Mouse (Mus musculus) forebrain, embryonic 13.5 days (tissue): ENCODE measurements around the gene Bcas3. TPM values are rescaled to one million over a fixed set of nuclear protein-coding genes. Genes with fewer than 3 reads are reported as not detected.

Source experiments
- ATAC-seq: fragments of 200-750 bp; cut with Nextera tagmentation; 2 replicates; pipeline ENCODE4 v1.8.0; 2017
- H3K27ac ChIP-seq: fragments of 300-500 bp; sonication (generic); 2 replicates; pipeline ENCODE4 v1.5.1; 2015; ENCODE audit warnings: inconsistent platforms, mild to moderate bottlenecking, moderate library complexity
- H3K27me3 ChIP-seq: fragments of 300-500 bp; sonication (generic); 2 replicates; pipeline ENCODE4 v1.6.1; 2015; ENCODE audit warnings: mild to moderate bottlenecking, inconsistent platforms
- H3K36me3 ChIP-seq: fragments of 300-500 bp; sonication (generic); 2 replicates; pipeline ENCODE4 v1.6.1; 2015; ENCODE audit warnings: mild to moderate bottlenecking, inconsistent platforms; ENCODE audit not compliant: poor library complexity, severe bottlenecking
- H3K4me1 ChIP-seq: fragments of 300-500 bp; sonication (generic); 2 replicates; pipeline ENCODE4 v1.6.1; 2015; ENCODE audit warnings: inconsistent platforms
- H3K4me2 ChIP-seq: fragments of 300-500 bp; sonication (generic); 2 replicates; pipeline ENCODE4 v1.6.1; 2015; ENCODE audit warnings: inconsistent platforms, mild to moderate bottlenecking, moderate library complexity
- H3K4me3 ChIP-seq: fragments of 300-500 bp; sonication (generic); 2 replicates; pipeline ENCODE4 v1.5.1; 2015; ENCODE audit warnings: mild to moderate bottlenecking, inconsistent platforms
- H3K9ac ChIP-seq: fragments of 300-500 bp; sonication (generic); 2 replicates; pipeline ENCODE4 v1.6.1; 2015; ENCODE audit warnings: mild to moderate bottlenecking, inconsistent platforms
- H3K9me3 ChIP-seq: fragments of 300-500 bp; sonication (generic); replicated peaks from 2 replicates; pipeline ENCODE4 v1.6.1; 2016; ENCODE audit warnings: inconsistent platforms
- WGBS: fragments of 180-500 bp; shearing (Covaris S2); methylation state at CpG from one replicate; pipeline ENCODE4 v1.1.7; 2015; 5-methylcytosine and 5-hydroxymethylcytosine counted together
- polyA plus RNA-seq: library from polyadenylated mRNA; unstranded; fragments of >200 nt; fragmentation: Nextera tagmentation; extraction: Ambion mirVana; gene quantifications from 2 replicates; pipeline ENCODE4 v1.2.1, GENCODE M21; 2015

Gene Bcas3
- polyA plus RNA-seq, 1 experiment from 2014 or later = 19.6 TPM

- no peaks in the 10 kb centered on the region for H3K27me3 ChIP-seq
- H3K27ac ChIP-seq = no peak overlapping the region
- H3K9me3 ChIP-seq = no peaks in the 10 kb centered on the region
- ATAC-seq = no peak; the same call in 1 of the 2 replicates
- no peak overlapping the region for H3K4me3 ChIP-seq
- no peak overlapping the region for H3K4me2 ChIP-seq
- no peak overlapping the region for H3K9ac ChIP-seq
- peaks cover 52% of the 10 kb centered on the region for H3K36me3 ChIP-seq
- 90% methylated on average over 7 of the region's 7 CpGs for WGBS
- no peaks in the 10 kb centered on the region for H3K4me1 ChIP-seq
These were observed 23.6 kb upstream of the Bcas3 start for GRCm38 (mm10) chr11:85329167-85329894.

- no peak for ATAC-seq
- Histone ChIP-seq H3K4me3 (no peak overlapping the region), H3K4me2 (no peak overlapping the region), H3K36me3 (peaks cover 74% of the 10 kb centered on the region), H3K9ac (no peak overlapping the region), H3K27ac (no peak overlapping the region), H3K27me3 (no peaks in the 10 kb centered on the region), H3K9me3 (no peaks in the 10 kb centered on the region), H3K4me1 (no peaks in the 10 kb centered on the region)
- WGBS = 42% methylated on average over 4 of the region's 4 CpGs
These were observed 18.2 kb upstream of the Bcas3 start for GRCm38 (mm10) chr11:85334778-85335177.

GRCm38 (mm10) chr11:85339173-85339831 is 13.7 kb upstream of the Bcas3 start:
- Histone ChIP-seq H3K4me2 (no peak overlapping the region), H3K27me3 (no peaks in the 10 kb centered on the region), H3K36me3 (peaks cover 68% of the 10 kb centered on the region), H3K4me1 (no peaks in the 10 kb centered on the region), H3K9ac (no peak overlapping the region), H3K27ac (no peak overlapping the region), H3K4me3 (no peak overlapping the region), H3K9me3 (no peaks in the 10 kb centered on the region)
- no peak for ATAC-seq
- 98% methylated on average over 6 of the region's 6 CpGs for WGBS

GRCm38 (mm10) chr11:85340070-85340616 is 12.8 kb upstream of the Bcas3 start:
- Histone ChIP-seq H3K4me2 (no peak overlapping the region), H3K36me3 (peaks cover 67% of the 10 kb centered on the region), H3K27me3 (no peaks in the 10 kb centered on the region), H3K9me3 (no peaks in the 10 kb centered on the region), H3K9ac (no peak overlapping the region), H3K4me1 (no peaks in the 10 kb centered on the region), H3K4me3 (no peak overlapping the region), H3K27ac (no peak overlapping the region)
- 85% methylated on average over 7 of the region's 7 CpGs for WGBS
- ATAC-seq = no peak

GRCm38 (mm10) chr11:85353819-85354218 is 852 bp downstream of the Bcas3 start:
- H3K4me1 ChIP-seq = peaks cover 12% of the 10 kb centered on the region
- no peaks in the 10 kb centered on the region for H3K36me3 ChIP-seq
- no peaks in the 10 kb centered on the region for H3K27me3 ChIP-seq
- H3K27ac ChIP-seq = no peak overlapping the region
- peak overlapping the region; percentile 86 for H3K9ac ChIP-seq
- H3K4me3 ChIP-seq = peak overlapping the region; percentile 78
- ATAC-seq = no peak
- WGBS = 68% methylated on average over 4 of the region's 4 CpGs
- H3K9me3 ChIP-seq = no peaks in the 10 kb centered on the region
- peak overlapping the region; percentile 88 for H3K4me2 ChIP-seq

GRCm38 (mm10) chr11:85359641-85360040 is 6.7 kb downstream of the Bcas3 start:
- 92% methylated on average over 6 of the region's 6 CpGs for WGBS
- no peak for ATAC-seq
- Histone ChIP-seq H3K9ac (no peak overlapping the region), H3K36me3 (peaks cover 17% of the 10 kb centered on the region; the same call in 1 of the 2 replicates), H3K27me3 (no peaks in the 10 kb centered on the region), H3K27ac (no peak overlapping the region), H3K4me1 (no peaks in the 10 kb centered on the region), H3K4me2 (no peak overlapping the region), H3K4me3 (no peak overlapping the region), H3K9me3 (no peaks in the 10 kb centered on the region)

GRCm38 (mm10) chr11:85361621-85362020 is 8.7 kb downstream of the Bcas3 start:
- no peak overlapping the region for H3K27ac ChIP-seq
- H3K27me3 ChIP-seq = no peaks in the 10 kb centered on the region
- H3K36me3 ChIP-seq = peaks cover 20% of the 10 kb centered on the region; the same call in 1 of the 2 replicates
- no peak overlapping the region for H3K9ac ChIP-seq
- WGBS = 81% methylated on average over 8 of the region's 8 CpGs
- H3K9me3 ChIP-seq = no peaks in the 10 kb centered on the region
- H3K4me1 ChIP-seq = no peaks in the 10 kb centered on the region
- ATAC-seq = no peak
- no peak overlapping the region for H3K4me3 ChIP-seq
- no peak overlapping the region for H3K4me2 ChIP-seq

GRCm38 (mm10) chr11:85366168-85366567 is 13.2 kb downstream of the Bcas3 start:
- no peak overlapping the region for H3K9ac ChIP-seq
- no peak for ATAC-seq
- H3K36me3 ChIP-seq = peaks cover 21% of the 10 kb centered on the region
- no peak overlapping the region for H3K27ac ChIP-seq
- no peak overlapping the region for H3K4me2 ChIP-seq
- no peaks in the 10 kb centered on the region for H3K27me3 ChIP-seq
- no peaks in the 10 kb centered on the region for H3K4me1 ChIP-seq
- no peaks in the 10 kb centered on the region for H3K9me3 ChIP-seq
- 91% methylated on average over 3 of the region's 3 CpGs for WGBS
- H3K4me3 ChIP-seq = no peak overlapping the region

GRCm38 (mm10) chr11:85367823-85368222 is 14.9 kb downstream of the Bcas3 start:
- Histone ChIP-seq H3K27ac (no peak overlapping the region), H3K9me3 (no peaks in the 10 kb centered on the region), H3K9ac (no peak overlapping the region), H3K27me3 (no peaks in the 10 kb centered on the region), H3K4me1 (no peaks in the 10 kb centered on the region), H3K4me3 (no peak overlapping the region), H3K4me2 (no peak overlapping the region), H3K36me3 (peaks cover 20% of the 10 kb centered on the region)
- ATAC-seq = no peak
- 61% methylated on average over 3 of the region's 3 CpGs for WGBS

- Histone ChIP-seq H3K4me1 (no peaks in the 10 kb centered on the region), H3K27ac (no peak overlapping the region), H3K36me3 (no peaks in the 10 kb centered on the region), H3K9ac (no peak overlapping the region), H3K9me3 (no peaks in the 10 kb centered on the region), H3K4me3 (no peak overlapping the region), H3K4me2 (no peak overlapping the region), H3K27me3 (no peaks in the 10 kb centered on the region)
- WGBS = 90% methylated on average over 3 of the region's 3 CpGs
- no peak for ATAC-seq
These were observed 26.1 kb downstream of the Bcas3 start for GRCm38 (mm10) chr11:85379091-85379490.

GRCm38 (mm10) chr11:85380046-85380445 is 27.1 kb downstream of the Bcas3 start:
- no peaks in the 10 kb centered on the region for H3K4me1 ChIP-seq
- H3K36me3 ChIP-seq = no peaks in the 10 kb centered on the region
- H3K9me3 ChIP-seq = no peaks in the 10 kb centered on the region
- no peak overlapping the region for H3K9ac ChIP-seq
- no peak overlapping the region for H3K4me3 ChIP-seq
- WGBS = 21% methylated on average over 1 of the region's 1 CpGs
- no peak overlapping the region for H3K4me2 ChIP-seq
- H3K27me3 ChIP-seq = no peaks in the 10 kb centered on the region
- H3K27ac ChIP-seq = no peak overlapping the region
- ATAC-seq = no peak

GRCm38 (mm10) chr11:85382055-85382454 is 29.1 kb downstream of the Bcas3 start:
- 20% methylated on average over 4 of the region's 4 CpGs for WGBS
- H3K27ac ChIP-seq = no peak overlapping the region

More at GRCm38 (mm10) chr11:85382055-85382454, 29.1 kb downstream of the Bcas3 start:
- H3K9ac ChIP-seq = no peak overlapping the region
- no peaks in the 10 kb centered on the region for H3K27me3 ChIP-seq
- ATAC-seq = 0 out of 2 replicates have a peak, but pooled peaks have one; percentile 65
- H3K4me3 ChIP-seq = no peak overlapping the region
- no peaks in the 10 kb centered on the region for H3K36me3 ChIP-seq
- H3K9me3 ChIP-seq = no peaks in the 10 kb centered on the region
- no peak overlapping the region for H3K4me2 ChIP-seq
- H3K4me1 ChIP-seq = no peaks in the 10 kb centered on the region
